Mouse (Mus musculus): ENCODE data around the gene Ckm.

GRCm38 (mm10) chr7:19468279-19468678 is 63.7 kb downstream of the Ckm start:
- TF ChIP-seq POLR2A (IDR thresholded peaks at IDR 0.05; ENCODE audit: insufficient read depth, low read depth, low read length) = no peak
- TF ChIP-seq CTCF (IDR thresholded peaks at IDR 0.05; ENCODE audit: insufficient read depth, low read depth, low read length) = no peak

Data from olfactory bulb, adult 2 months (tissue).